Mouse (Mus musculus) ES-Bruce4 (cell line): ENCODE results near the gene Rps2.

Experiments
- CTCF ChIP-seq: IDR thresholded peaks from one replicate; pipeline ENCODE4 v1.8.1; 2011; ENCODE audit warnings: low read depth, low read length
- POLR2A ChIP-seq: IDR thresholded peaks from one replicate; pipeline ENCODE4 v1.8.1; 2011; ENCODE audit warnings: low read length; ENCODE audit not compliant: insufficient read depth

GRCm38 (mm10) chr17:24705821-24706220 is 12.1 kb upstream of the Rps2 start:
- no peak for TF ChIP-seq CTCF
- TF ChIP-seq POLR2A, result no peak
